In the genomic region with DNA sequence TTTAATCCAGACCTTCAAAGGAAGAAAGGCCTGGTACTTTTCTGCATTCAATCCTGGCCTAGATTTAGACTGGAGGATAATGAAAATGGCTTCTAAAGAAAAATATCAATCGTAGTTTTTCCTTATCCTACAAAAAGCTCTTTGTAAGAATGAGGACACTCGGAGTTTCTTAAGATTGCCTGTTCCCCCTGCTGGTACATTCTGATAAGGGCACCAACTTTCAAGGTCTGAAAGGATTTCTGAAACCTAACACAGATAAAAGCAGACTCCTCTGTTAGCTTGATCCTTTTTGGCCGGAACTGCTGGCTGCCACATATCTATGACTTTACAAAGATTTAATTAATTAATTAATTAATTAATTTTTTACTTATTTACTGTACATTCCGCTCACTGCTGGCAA, we compare ENCODE assay signal across 1 mouse cellular context.
A peak's percentile ranks its signal among the peaks of the same experiment; 100 is the strongest.
TF ChIP-seq lines count a peak whose summit lies in the region.

No protein-coding gene starts in this region.

TF ChIP-seq in MEL, 35 proteins besides CTCF, POLR2A, EP300 and RAD21:
- TF ChIP-seq GABPA (IDR thresholded peaks at IDR 0.05; ENCODE audit: low read depth, low read length) (no peak), SMC3 (IDR thresholded peaks at IDR 0.05; ENCODE audit: low read depth, low read length) (no peak), GATA1 (IDR thresholded peaks at IDR 0.05; ENCODE audit: low read depth, low read length) (0 out of 2 replicates have a peak, but pooled peaks have one; percentile 44), TCF12 (IDR thresholded peaks at IDR 0.05; ENCODE audit: low read depth, low read length) (peak; percentile 6; the same call in 1 of the 2 replicates), TAL1 (IDR thresholded peaks at IDR 0.05; ENCODE audit: low read length) (peak; percentile 26; the same call in 1 of the 2 replicates), RCOR1 (IDR thresholded peaks at IDR 0.05; ENCODE audit: low read depth, low read length) (peak; percentile 76; the same call in 1 of the 2 replicates)
